Mouse (Mus musculus): Measurements from ENCODE around the gene Dgkd. TPM values are rescaled to one million over a fixed set of nuclear protein-coding genes. Genes with fewer than 3 reads are reported as not detected.

Gene Dgkd
- polyA plus RNA-seq, 2 experiments, result 26.7 to 35.5 TPM

GRCm38 (mm10) chr1:87961459-87962167, 108.5 kb downstream of the Dgkd start:
- no peaks in the 10 kb centered on the region for H3K9me3 ChIP-seq (ENCODE audit: control insufficient read depth, low read length)
- no peaks in the 10 kb centered on the region for H3K27me3 ChIP-seq (ENCODE audit: control insufficient read depth, insufficient read depth, low read length)
- no peak for ATAC-seq (ENCODE audit: low FRiP score, low read depth)

GRCm38 (mm10) chr1:87970381-87970780, 117.3 kb downstream of the Dgkd start:
- Histone ChIP-seq H3K4me2 (replicated peaks; ENCODE audit: low read depth, low read length, severe bottlenecking) (no peak overlapping the region), H3K9me3 (ENCODE audit: control insufficient read depth, low read length) (no peaks in the 10 kb centered on the region), H3K4me3 (replicated peaks; ENCODE audit: low read length) (no peak overlapping the region)

More at GRCm38 (mm10) chr1:87961459-87962167, 108.5 kb downstream of the Dgkd start:
- Histone ChIP-seq H3K36me3 (ENCODE audit: control insufficient read depth, insufficient read depth, low read length) (peaks cover 74% of the 10 kb centered on the region), H3K4me3 (replicated peaks; ENCODE audit: low read length) (no peak overlapping the region), H3K4me2 (replicated peaks; ENCODE audit: low read depth, low read length, severe bottlenecking) (no peak overlapping the region), H3K9ac (ENCODE audit: low read depth, low read length, severe bottlenecking) (no peak overlapping the region), H3K4me1 (ENCODE audit: control insufficient read depth, insufficient read depth, low read length) (no peaks in the 10 kb centered on the region), H3K27ac (replicated peaks; ENCODE audit: low read depth, low read length) (no peak overlapping the region)
- DNase-seq (ENCODE audit: low spot score), result no peak
- 84% methylated on average over 2 of the region's 2 CpGs for WGBS
- TF ChIP-seq POLR2A (IDR thresholded peaks at IDR 0.05; ENCODE audit: borderline replicate concordance, extremely low read depth, insufficient read depth, insufficient read length), result no peak

GRCm38 (mm10) chr1:87982291-87982690, 129.2 kb downstream of the Dgkd start:
- no peak for TF ChIP-seq POLR2A (IDR thresholded peaks at IDR 0.05; ENCODE audit: borderline replicate concordance, extremely low read depth, insufficient read depth, insufficient read length)
- no peak overlapping the region for H3K27ac ChIP-seq (replicated peaks; ENCODE audit: low read depth, low read length)
- H3K9me3 ChIP-seq (ENCODE audit: control insufficient read depth, low read length), result no peaks in the 10 kb centered on the region
- 88% methylated on average over 4 of the region's 4 CpGs for WGBS
- H3K4me2 ChIP-seq (replicated peaks; ENCODE audit: low read depth, low read length, severe bottlenecking), result no peak overlapping the region
- no peaks in the 10 kb centered on the region for H3K27me3 ChIP-seq (ENCODE audit: control insufficient read depth, insufficient read depth, low read length)
- DNase-seq (ENCODE audit: low spot score) (no peak), ATAC-seq (ENCODE audit: low FRiP score, low read depth) (no peak)
- no peak overlapping the region for H3K9ac ChIP-seq (ENCODE audit: low read depth, low read length, severe bottlenecking)
- no peaks in the 10 kb centered on the region for H3K4me1 ChIP-seq (ENCODE audit: control insufficient read depth, insufficient read depth, low read length)
- H3K36me3 ChIP-seq (ENCODE audit: control insufficient read depth, insufficient read depth, low read length), result peaks cover 90% of the 10 kb centered on the region
- no peak overlapping the region for H3K4me3 ChIP-seq (replicated peaks; ENCODE audit: low read length)

More at GRCm38 (mm10) chr1:87970381-87970780, 117.3 kb downstream of the Dgkd start:
- DNase-seq (ENCODE audit: low spot score), result no peak
- Histone ChIP-seq H3K27ac (replicated peaks; ENCODE audit: low read depth, low read length) (no peak overlapping the region), H3K27me3 (ENCODE audit: control insufficient read depth, insufficient read depth, low read length) (no peaks in the 10 kb centered on the region), H3K9ac (ENCODE audit: low read depth, low read length, severe bottlenecking) (no peak overlapping the region), H3K36me3 (ENCODE audit: control insufficient read depth, insufficient read depth, low read length) (peaks cover 77% of the 10 kb centered on the region), H3K4me1 (ENCODE audit: control insufficient read depth, insufficient read depth, low read length) (no peaks in the 10 kb centered on the region)
- WGBS, result 85% methylated on average over 4 of the region's 4 CpGs
- ATAC-seq (ENCODE audit: low FRiP score, low read depth), result no peak
- no peak for TF ChIP-seq POLR2A (IDR thresholded peaks at IDR 0.05; ENCODE audit: borderline replicate concordance, extremely low read depth, insufficient read depth, insufficient read length)

GRCm38 (mm10) chr1:87992716-87993115, 139.6 kb downstream of the Dgkd start:
- H3K9ac ChIP-seq (ENCODE audit: low read depth, low read length, severe bottlenecking), result no peak overlapping the region
- H3K4me1 ChIP-seq (ENCODE audit: control insufficient read depth, insufficient read depth, low read length), result no peaks in the 10 kb centered on the region
- no peaks in the 10 kb centered on the region for H3K9me3 ChIP-seq (ENCODE audit: control insufficient read depth, low read length)
- no peaks in the 10 kb centered on the region for H3K27me3 ChIP-seq (ENCODE audit: control insufficient read depth, insufficient read depth, low read length)
- no peak for DNase-seq (ENCODE audit: low spot score)
- H3K36me3 ChIP-seq (ENCODE audit: control insufficient read depth, insufficient read depth, low read length), result peaks cover 87% of the 10 kb centered on the region
- TF ChIP-seq POLR2A (IDR thresholded peaks at IDR 0.05; ENCODE audit: borderline replicate concordance, extremely low read depth, insufficient read depth, insufficient read length), result no peak
- no peak for ATAC-seq (ENCODE audit: low FRiP score, low read depth)
- WGBS, result 94% methylated on average over 2 of the region's 2 CpGs
- H3K4me3 ChIP-seq (replicated peaks; ENCODE audit: low read length), result no peak overlapping the region
- H3K4me2 ChIP-seq (replicated peaks; ENCODE audit: low read depth, low read length, severe bottlenecking), result no peak overlapping the region
- no peak overlapping the region for H3K27ac ChIP-seq (replicated peaks; ENCODE audit: low read depth, low read length)

Other genes with a start within 250 kb of the Dgkd start
- 9.4 and 9.7 TPM in 2 replicates for gene Inpp5d, start 233.0 kb upstream of the Dgkd start, polyA plus RNA-seq (2012; rRNA removed)
- 5.9 and 9.8 TPM in 2 replicates for gene Inpp5d, start 233.0 kb upstream of the Dgkd start, polyA plus RNA-seq (2014; fragmentation: Nextera tagmentation; extraction: Ambion mirVana)
- gene Atg16l1, start 97.4 kb upstream of the Dgkd start, polyA plus RNA-seq (2012; rRNA removed), result 41.0 and 41.6 TPM in 2 replicates
- 29.9 and 32.1 TPM in 2 replicates for gene Atg16l1, start 97.4 kb upstream of the Dgkd start, polyA plus RNA-seq (2014; fragmentation: Nextera tagmentation; extraction: Ambion mirVana)
- gene Sag, start 49.6 kb upstream of the Dgkd start, polyA plus RNA-seq (2012; rRNA removed), result 1.0 and 1.6 TPM in 2 replicates
- 2.1 and 2.7 TPM in 2 replicates for gene Sag, start 49.6 kb upstream of the Dgkd start, polyA plus RNA-seq (2014; fragmentation: Nextera tagmentation; extraction: Ambion mirVana)
- gene Usp40, start 155.3 kb downstream of the Dgkd start, polyA plus RNA-seq (2012; rRNA removed), result 33.2 and 35.2 TPM in 2 replicates
- 36.2 and 44.1 TPM in 2 replicates for gene Usp40, start 155.3 kb downstream of the Dgkd start, polyA plus RNA-seq (2014; fragmentation: Nextera tagmentation; extraction: Ambion mirVana)
- not detected in 2 replicates for gene Ugt1a10, start 202.1 kb downstream of the Dgkd start, polyA plus RNA-seq (2012; rRNA removed)
- gene Ugt1a10, start 202.1 kb downstream of the Dgkd start, polyA plus RNA-seq (2014; fragmentation: Nextera tagmentation; extraction: Ambion mirVana), result not detected in 2 replicates
- not detected in 2 replicates for gene Ugt1a9, start 217.5 kb downstream of the Dgkd start, polyA plus RNA-seq (2012; rRNA removed)
- gene Ugt1a9, start 217.5 kb downstream of the Dgkd start, polyA plus RNA-seq (2014; fragmentation: Nextera tagmentation; extraction: Ambion mirVana), result not detected in 2 replicates
- gene Ugt1a8, start 234.5 kb downstream of the Dgkd start, polyA plus RNA-seq (2012; rRNA removed), result not detected in 2 replicates
- gene Ugt1a8, start 234.5 kb downstream of the Dgkd start, polyA plus RNA-seq (2014; fragmentation: Nextera tagmentation; extraction: Ambion mirVana), result not detected in 2 replicates
- gene Ugt1a7c, start 241.8 kb downstream of the Dgkd start, polyA plus RNA-seq (2012; rRNA removed), result 2.0 and 2.2 TPM in 2 replicates
- gene Ugt1a7c, start 241.8 kb downstream of the Dgkd start, polyA plus RNA-seq (2014; fragmentation: Nextera tagmentation; extraction: Ambion mirVana), result 2.5 and 2.6 TPM in 2 replicates
- 0.12 and 0.24 TPM in 2 replicates for gene Ugt1a6b, start 250.0 kb downstream of the Dgkd start, polyA plus RNA-seq (2012; rRNA removed)
- gene Ugt1a6b, start 250.0 kb downstream of the Dgkd start, polyA plus RNA-seq (2014; fragmentation: Nextera tagmentation; extraction: Ambion mirVana), result 0.70 and 1.0 TPM in 2 replicates